Mouse (Mus musculus) MEL (cell line): ENCODE data around the gene Inpp5a.

ENCODE experiments used
- CHD1 ChIP-seq: IDR thresholded peaks from 2 replicates; pipeline ENCODE4 v1.6.1; 2012; ENCODE audit warnings: low read depth, mild to moderate bottlenecking, inconsistent platforms, low read length, improper control_type of control experiment
- CTCF ChIP-seq, 3 experiments: IDR thresholded peaks in 2 of 3; conservative IDR thresholded peaks in 1 of 3; 2 replicates each; pipeline ENCODE4 v1.5.1; 2011 to 2012; ENCODE audit warnings: low read length in 3 of 3, low read depth in 2 of 3, mild to moderate bottlenecking in 2 of 3, improper control_type of control experiment in 1 of 3, inconsistent platforms in 1 of 3, mixed read lengths in 1 of 3, moderate library complexity in 1 of 3; ENCODE audit not compliant: control insufficient read depth in 1 of 3, insufficient read depth in 1 of 3, poor library complexity in 1 of 3, severe bottlenecking in 1 of 3
- EP300 ChIP-seq, 2 experiments: IDR thresholded peaks; 2 replicates each; pipeline ENCODE4 v1.6.1; 2011; ENCODE audit warnings: improper control_type of control experiment in 2 of 2, low read length in 2 of 2, low read depth in 1 of 2, mild to moderate bottlenecking in 1 of 2
- ETS1 ChIP-seq: IDR thresholded peaks from 2 replicates; pipeline ENCODE4 v1.6.1; 2012; ENCODE audit warnings: low read depth, mild to moderate bottlenecking, inconsistent platforms, low read length, improper control_type of control experiment, moderate library complexity
- MAZ ChIP-seq: IDR thresholded peaks from 2 replicates; pipeline ENCODE4 v1.6.1; 2012; ENCODE audit warnings: low read depth, mild to moderate bottlenecking, inconsistent platforms, low read length, improper control_type of control experiment
- NELFE ChIP-seq: IDR thresholded peaks from 2 replicates; pipeline ENCODE4 v1.6.1; 2011; ENCODE audit warnings: low read depth, low read length, improper control_type of control experiment
- NRF1 ChIP-seq: IDR thresholded peaks from 2 replicates; pipeline ENCODE4 v1.6.1; 2014; ENCODE audit warnings: low read depth, mild to moderate bottlenecking, inconsistent platforms, low read length, improper control_type of control experiment, moderate library complexity; ENCODE audit not compliant: poor library complexity, insufficient read depth, severe bottlenecking
- POLR2A ChIP-seq, 2 experiments: IDR thresholded peaks; 2 replicates each; pipeline ENCODE4 v1.6.1; 2011 to 2012; ENCODE audit warnings: low read length in 2 of 2, mild to moderate bottlenecking in 2 of 2, control low read depth in 1 of 2, improper control_type of control experiment in 1 of 2, low read depth in 1 of 2, moderate library complexity in 1 of 2; ENCODE audit not compliant: control insufficient read depth in 1 of 2, insufficient read depth in 1 of 2, poor library complexity in 1 of 2
- SMC3 ChIP-seq: IDR thresholded peaks from 2 replicates; pipeline ENCODE4 v1.6.1; 2011; ENCODE audit warnings: low read depth, low read length, improper control_type of control experiment

GRCm38 (mm10) chr7:139453198-139453597 lies 64.3 kb downstream of the Inpp5a start:
- TF ChIP-seq CTCF (IDR thresholded peaks at IDR 0.05 in 2 of 3, conservative IDR thresholded peaks at IDR 0.05 in 1 of 3; ENCODE audit: control insufficient read depth in 1 of 3, insufficient read depth in 1 of 3, low read depth in 2 of 3, low read length in 3 of 3, poor library complexity in 1 of 3, severe bottlenecking in 1 of 3) (no peak), MAZ (no peak), NELFE (no peak), EP300 (IDR thresholded peaks at IDR 0.05; ENCODE audit: low read depth in 1 of 2, low read length in 2 of 2) (no peak), ETS1 (no peak), NRF1 (no peak), POLR2A (IDR thresholded peaks at IDR 0.05; ENCODE audit: control insufficient read depth in 1 of 2, insufficient read depth in 1 of 2, low read depth in 1 of 2, low read length in 2 of 2, poor library complexity in 1 of 2) (no peak), SMC3 (no peak), CHD1 (no peak)
